Mouse (Mus musculus): ENCODE data around the gene Tas2r104.

The Tas2r104 gene

GRCm38 (mm10) chr6:131685644-131686043 is at the start of gene Tas2r104:
TSS of gene Tas2r104 (minus strand) at chr6:131685744.
- DNase-seq (ENCODE audit: low spot score), result no peak

- no peak for DNase-seq (ENCODE audit: low spot score)
Measured at GRCm38 (mm10) chr6:131712803-131713202, 27.3 kb upstream of the Tas2r104 start.

- DNase-seq (ENCODE audit: low spot score), result no peak
Measured at GRCm38 (mm10) chr6:131689963-131690362, 4.4 kb upstream of the Tas2r104 start, which contains the start of gene Tas2r114. TSS of gene Tas2r114 (minus strand) at chr6:131690063.

GRCm38 (mm10) chr6:131687395-131687794 is 1.9 kb upstream of the Tas2r104 start, which contains the start of gene Tas2r105:
TSS of gene Tas2r105 (minus strand) at chr6:131687495.
- DNase-seq (ENCODE audit: low spot score), result no peak

GRCm38 (mm10) chr6:131678786-131679185 is 6.8 kb downstream of the Tas2r104 start, which contains the start of gene Tas2r106:
TSS of gene Tas2r106 (minus strand) at chr6:131678886.
- DNase-seq (ENCODE audit: low spot score), result no peak

- DNase-seq (ENCODE audit: low spot score), result no peak
Measured at GRCm38 (mm10) chr6:131660049-131660448, 25.5 kb downstream of the Tas2r104 start, which contains the start of gene Tas2r107. TSS of gene Tas2r107 (minus strand) at chr6:131660149.
